Mouse (Mus musculus) erythroblast, adult 5-6 weeks (primary cell): ENCODE measurements at regions not wholly inside any gene's neighbourhood (a gene's known extent, or its start where the extent isn't known, plus 50 kb on each side); places are given as distances from the start of the nearest gene placed in this dataset.

ENCODE experiments used
- ATAC-seq: replicated peaks from 2 replicates; pipeline ENCODE4 v1.8.0; 2016; ENCODE audit warnings: moderate number of reproducible peaks, mild to moderate bottlenecking, moderate TSS enrichment, inconsistent platforms; ENCODE audit not compliant: poor library complexity, low FRiP score, severe bottlenecking

GRCm38 (mm10) chr2:117794285-117794684, 317.4 kb upstream of the Thbs1 start:
- no peak for ATAC-seq

DNA sequence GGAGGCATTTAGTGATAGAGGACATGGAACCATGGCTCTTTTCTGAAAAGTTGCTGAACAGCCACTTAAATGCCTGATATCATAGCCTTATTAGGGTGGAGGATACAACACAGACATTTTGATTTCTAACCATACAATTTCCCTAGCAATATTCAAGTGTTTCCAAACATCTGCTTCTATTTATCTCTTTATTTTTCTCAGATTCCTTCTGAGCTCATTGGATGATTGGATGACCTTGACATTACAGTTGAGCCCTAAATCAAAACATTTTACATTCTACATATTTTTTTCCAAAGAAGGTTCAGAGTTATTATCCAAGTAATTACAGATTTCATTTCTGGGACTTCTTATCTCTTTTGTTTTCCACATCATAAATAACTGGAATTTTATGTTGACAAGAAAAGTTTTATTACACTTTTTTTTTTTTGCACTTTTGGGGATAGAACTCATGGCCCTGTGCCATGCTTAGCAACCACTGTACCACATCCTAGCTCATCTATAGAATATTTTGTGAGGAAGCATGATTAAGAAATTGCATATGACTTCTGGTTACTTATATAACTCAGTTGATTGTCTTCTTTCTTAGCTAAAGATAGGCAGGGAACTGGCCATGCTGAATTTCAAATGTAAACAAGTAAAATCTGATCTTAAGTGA, 309.6 kb upstream of the Thbs1 start:
- ATAC-seq, result no peak

GRCm38 (mm10) chr2:117802686-117803085, 309.0 kb upstream of the Thbs1 start:
- no peak for ATAC-seq

GRCm38 (mm10) chr2:117804686-117805085, 307.0 kb upstream of the Thbs1 start:
- ATAC-seq, result no peak

DNA sequence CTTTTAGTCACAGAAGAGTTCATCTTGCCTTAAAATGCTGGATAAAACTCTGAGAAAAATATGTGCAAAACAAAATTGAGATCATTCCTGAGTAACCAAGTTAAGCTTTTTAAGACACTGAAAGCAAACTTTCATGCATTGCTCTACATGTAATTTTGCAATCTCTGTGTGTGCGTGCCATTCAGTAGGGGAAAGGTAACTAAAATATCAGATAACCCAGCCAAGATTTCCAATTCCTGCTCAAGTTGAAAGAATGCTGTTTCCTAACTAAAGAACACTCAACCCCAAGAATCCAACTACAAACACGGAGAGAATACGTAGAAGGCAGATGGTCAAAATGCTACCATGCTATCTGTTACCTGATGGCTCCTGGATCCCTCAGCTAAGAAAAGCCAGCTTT, 304.6 kb upstream of the Thbs1 start:
- no peak for ATAC-seq

DNA sequence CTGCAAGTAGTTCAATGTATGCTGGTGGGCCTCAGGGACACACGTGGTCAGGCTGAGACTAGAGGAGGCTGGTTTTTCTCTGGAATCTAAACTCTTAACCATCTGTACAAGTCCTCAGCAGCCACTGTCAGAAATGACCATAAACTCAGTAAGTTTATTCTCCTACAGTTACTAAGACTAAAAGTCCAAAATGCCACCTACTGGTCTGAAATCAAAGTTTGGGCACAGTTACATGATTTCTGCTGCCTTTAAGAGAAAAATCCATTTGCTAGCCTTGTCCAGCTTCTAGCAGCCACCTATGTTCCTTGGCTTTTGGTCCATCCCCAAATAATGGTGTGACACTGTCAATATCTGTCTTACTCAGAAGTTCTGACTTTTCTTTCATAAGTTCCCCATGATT, 300.2 kb upstream of the Thbs1 start:
- ATAC-seq, result no peak

GRCm38 (mm10) chr2:117811931-117812330, 299.7 kb upstream of the Thbs1 start:
- no peak for ATAC-seq

- ATAC-seq, result no peak
Measured at GRCm38 (mm10) chr2:117819701-117820225, 291.9 kb upstream of the Thbs1 start.

DNA sequence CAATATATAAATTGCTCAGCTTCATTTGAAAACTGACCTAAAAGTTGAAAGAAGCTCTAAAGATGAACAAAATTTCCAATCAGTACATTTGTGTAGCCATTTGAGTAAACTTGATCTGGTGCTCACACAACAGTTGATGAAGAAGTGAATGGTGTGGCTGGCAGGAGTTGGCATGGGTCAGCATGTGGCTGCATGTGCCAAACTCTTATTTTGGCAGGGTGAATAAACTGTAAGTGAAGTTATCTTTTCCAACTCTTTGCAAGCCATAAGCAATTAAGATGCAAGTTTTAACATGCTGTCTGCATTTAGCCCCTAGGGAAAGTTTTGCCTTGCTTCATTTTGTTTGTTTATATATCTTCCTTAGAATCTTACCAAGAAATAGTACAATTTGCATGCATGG, 291.0 kb upstream of the Thbs1 start:
- no peak for ATAC-seq

- ATAC-seq, result no peak
Measured at GRCm38 (mm10) chr2:117825088-117825487, 286.6 kb upstream of the Thbs1 start.

DNA sequence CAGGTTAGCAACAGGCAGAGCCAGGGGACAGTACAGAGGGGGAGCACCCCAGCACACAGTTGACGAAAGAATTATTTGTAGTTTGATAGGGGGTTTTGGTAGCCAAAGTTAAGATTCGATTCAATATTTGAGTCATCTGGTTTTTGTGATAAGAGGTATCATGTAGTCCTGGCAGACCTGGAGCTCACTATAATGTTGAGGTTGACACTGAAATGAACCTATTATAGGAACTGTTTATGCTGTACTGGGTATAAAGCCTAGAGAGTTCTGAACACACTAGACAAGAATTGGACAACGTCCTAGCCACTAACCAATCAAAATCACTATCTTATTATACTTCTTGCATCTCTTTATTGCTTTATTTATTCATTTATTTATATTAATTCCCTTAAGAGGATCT, 284.4 kb upstream of the Thbs1 start:
- ATAC-seq, result no peak

GRCm38 (mm10) chr2:117838387-117838786, 273.3 kb upstream of the Thbs1 start:
- no peak for ATAC-seq

- no peak for ATAC-seq
Measured at GRCm38 (mm10) chr2:117840406-117840805, 271.3 kb upstream of the Thbs1 start.

DNA sequence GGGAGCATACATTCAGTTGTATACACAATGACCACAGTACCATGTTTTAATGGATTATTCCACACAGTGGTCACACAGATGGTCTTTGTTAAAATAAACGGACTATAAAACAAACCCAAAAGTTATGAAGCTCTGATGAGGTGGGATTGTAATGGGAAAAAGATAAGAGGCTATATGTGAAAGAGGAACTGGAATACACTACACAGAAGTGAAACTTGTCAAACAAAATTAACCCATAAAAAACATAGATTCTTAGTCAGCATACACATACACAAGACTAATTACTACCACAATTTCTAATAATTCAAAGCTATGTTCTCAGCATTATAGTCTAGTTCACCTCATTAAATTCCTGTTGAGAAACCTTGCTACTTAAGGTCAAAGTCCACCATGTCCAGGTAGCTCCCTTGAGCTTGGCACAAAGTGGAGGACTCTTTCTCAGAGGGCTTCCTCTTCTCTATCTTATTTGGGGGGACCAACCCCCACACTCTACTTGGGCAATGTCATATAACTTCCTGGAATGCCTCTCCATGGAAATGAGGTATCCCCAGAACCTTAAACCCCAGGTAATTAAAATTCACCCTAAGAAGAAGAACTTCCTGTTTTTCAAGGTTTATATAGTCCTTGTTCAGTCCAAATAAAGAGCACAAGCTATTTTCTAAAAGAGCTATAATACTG, 269.2 kb upstream of the Thbs1 start:
- ATAC-seq, result no peak

DNA sequence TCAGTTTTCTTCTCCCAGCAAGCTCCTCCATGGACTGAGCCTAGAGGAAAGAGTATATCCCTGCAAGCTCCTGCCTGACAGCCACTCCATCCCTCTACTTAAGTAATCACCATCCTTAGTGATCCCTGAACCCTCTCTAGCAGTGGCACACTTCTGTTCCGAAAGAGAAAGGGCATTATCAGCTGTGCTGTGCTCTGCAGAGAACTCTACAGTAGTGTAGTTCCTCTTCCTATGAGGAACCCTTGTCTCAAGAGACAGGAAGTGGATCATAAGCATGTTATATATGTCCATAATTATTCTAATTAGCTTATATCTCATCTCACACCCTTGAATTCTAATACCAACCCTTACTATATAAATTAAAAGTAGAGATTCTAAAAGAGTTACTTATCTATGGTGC, 259.2 kb upstream of the Thbs1 start:
- no peak for ATAC-seq

DNA sequence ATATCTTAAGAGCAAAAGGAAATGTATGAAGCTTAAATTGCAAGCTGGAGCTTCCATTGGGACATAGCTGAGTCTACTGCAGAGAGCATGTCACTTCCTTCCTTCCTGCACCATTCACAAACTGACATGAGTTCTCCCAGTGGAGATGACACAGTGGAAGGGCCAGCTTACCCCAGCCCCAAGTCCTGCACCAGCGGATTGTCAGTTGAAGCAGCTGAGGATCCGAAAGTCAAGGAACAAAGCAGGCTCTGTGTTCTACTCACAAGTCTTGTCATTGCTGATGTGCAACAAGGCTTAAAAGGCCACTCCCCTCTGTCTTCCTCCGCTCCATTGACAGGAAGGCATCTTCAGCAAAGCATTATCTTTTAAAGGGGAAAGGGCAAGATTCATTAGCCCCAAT, 249.4 kb upstream of the Thbs1 start:
- no peak for ATAC-seq

- ATAC-seq, result no peak
Measured at GRCm38 (mm10) chr2:117865119-117865518, 246.6 kb upstream of the Thbs1 start.

- no peak for ATAC-seq
Measured at GRCm38 (mm10) chr2:117866946-117867345, 244.7 kb upstream of the Thbs1 start.

DNA sequence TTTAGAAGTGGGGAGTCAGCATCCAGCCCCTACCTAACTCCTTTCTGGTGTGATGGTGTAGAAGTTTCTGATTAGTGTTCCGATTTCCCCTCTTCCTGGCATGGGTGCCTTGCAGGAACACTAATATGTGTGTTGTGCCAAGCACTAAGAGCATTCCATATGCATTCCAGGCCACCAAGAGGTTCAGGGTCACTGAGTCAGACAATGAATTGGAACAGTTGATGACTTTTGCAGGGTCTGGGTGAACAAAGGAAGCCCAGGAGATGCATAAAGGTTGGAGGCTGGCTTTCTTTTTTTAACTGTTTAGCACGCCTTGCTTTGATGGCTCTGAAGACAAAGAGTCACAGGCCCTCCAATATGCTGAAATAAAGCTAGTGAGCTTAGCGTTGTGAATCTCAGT, 244.3 kb upstream of the Thbs1 start:
- no peak for ATAC-seq

GRCm38 (mm10) chr2:117868857-117869256, 242.8 kb upstream of the Thbs1 start:
- no peak for ATAC-seq

DNA sequence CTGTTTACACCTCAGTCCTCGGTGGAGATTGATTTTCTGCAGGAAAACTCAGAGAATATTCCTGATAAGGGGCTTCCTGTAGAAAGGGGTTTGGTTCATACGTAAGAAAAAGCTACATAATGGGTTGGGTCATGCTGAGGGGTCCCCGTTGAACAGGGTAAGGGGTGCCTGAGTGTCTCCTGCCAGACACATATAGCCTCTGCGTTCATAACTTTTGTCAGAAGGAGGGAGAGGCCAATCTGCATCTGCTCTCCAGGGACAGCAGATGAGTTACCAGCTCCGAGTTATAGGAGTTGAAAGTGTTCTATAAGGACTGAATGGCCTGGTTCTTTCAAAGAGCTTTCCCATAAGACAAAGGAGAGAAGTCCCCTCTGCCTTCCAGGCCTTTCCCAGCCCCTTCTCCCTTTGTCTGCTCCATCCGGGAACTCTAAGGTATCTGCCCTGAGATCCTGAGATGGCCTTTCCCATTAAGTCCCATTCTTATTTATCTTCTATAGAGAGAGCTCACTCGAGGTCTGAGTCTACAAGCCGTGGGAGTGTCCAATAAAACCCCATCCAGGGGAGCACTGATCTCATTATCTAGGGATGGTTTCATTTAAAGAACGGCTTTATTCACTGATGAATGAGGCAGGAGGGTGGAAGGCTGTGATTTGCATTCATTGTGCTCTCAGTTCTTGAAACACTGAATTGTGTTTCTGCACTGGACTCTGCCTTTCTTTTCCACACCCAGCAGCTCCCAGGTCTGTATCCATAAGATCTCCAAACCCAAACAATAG, 240.0 kb upstream of the Thbs1 start:
- ATAC-seq, result no peak
